In genomic region chr3:88191820-88192616, GRCm38 (mm10) we compare ENCODE assay signal across 10 mouse cellular contexts. TPM values are rescaled to one million over a fixed set of nuclear protein-coding genes. Genes with fewer than 3 reads are reported as not detected.
A peak's percentile ranks its signal among the peaks of the same experiment; 100 is the strongest.
DNase-seq lines count a peak whose midpoint lies in the region; ATAC-seq lines count a peak whose summit lies in the region.
"Had no signal": no experiment of that assay in that cellular context is flagged by ENCODE, and none has a peak within 500 bp of the region (broad histone marks: within the 10 kb centered on the region; RNA-seq: fewer than 3 reads in every experiment).

No protein-coding gene starts in this region.

- peak overlapping the region; percentile 56; the same call in 1 of the 2 replicates for H3K27ac ChIP-seq in forebrain, embryonic 10.5 days
- H3K27ac ChIP-seq in neural tube, embryonic 13.5 days (replicated peaks), result 0 out of 2 replicates have a peak overlapping the region, but pooled peaks have one; percentile 3
- H3K27ac ChIP-seq: heart, embryonic 15.5 days had no signal

- H3K9me3 ChIP-seq in forebrain, embryonic 10.5 days, result peaks cover 6% of the 10 kb centered on the region; the same call in 1 of the 2 replicates
- H3K9me3 ChIP-seq in neural tube, embryonic 13.5 days, result no peaks in the 10 kb centered on the region
- H3K9me3 ChIP-seq: heart, embryonic 15.5 days had no signal

- no peaks in the 10 kb centered on the region for H3K36me3 ChIP-seq in forebrain, embryonic 10.5 days (replicated peaks)
- H3K36me3 ChIP-seq in neural tube, embryonic 13.5 days, result no peaks in the 10 kb centered on the region
- H3K36me3 ChIP-seq: heart, embryonic 15.5 days had no signal

- DNase-seq in adrenal gland, postnatal 14 days, result peak; percentile 54
- no peak for DNase-seq in adrenal gland, postnatal 4 days (ENCODE audit: low spot score in 2 of 2)
- DNase-seq in thymus, postnatal 14 days, result peak; percentile 27
- DNase-seq in thymus, adult 18-20 months, result no peak
- peak; percentile 63 for DNase-seq in forebrain, embryonic 10.5 days (ENCODE audit: extremely low spot score, low spot score)
- DNase-seq in kidney, postnatal 4 days, result peak; percentile 55 to 67
- DNase-seq in T-cell, adult 2 months (ENCODE audit: low spot score), result no peak

- no peak overlapping the region for H3K4me2 ChIP-seq in neural tube, embryonic 13.5 days
- H3K4me2 ChIP-seq: heart, embryonic 15.5 days had no signal

- peaks cover 63% of the 10 kb centered on the region for H3K27me3 ChIP-seq in forebrain, embryonic 10.5 days (ENCODE audit: poor library complexity, severe bottlenecking)
- 0 out of 2 replicates have a peak, but pooled peaks cover 6% of the 10 kb centered on the region for H3K27me3 ChIP-seq in neural tube, embryonic 13.5 days

- H3K9ac ChIP-seq in neural tube, embryonic 13.5 days, result no peak overlapping the region
- H3K9ac ChIP-seq: heart, embryonic 15.5 days had no signal

- H3K4me3 ChIP-seq in forebrain, embryonic 10.5 days, result no peak overlapping the region
- H3K4me3 ChIP-seq in neural tube, embryonic 13.5 days, result no peak overlapping the region
- H3K4me3 ChIP-seq: heart, embryonic 15.5 days; myocyte had no signal

- H3K4me1 ChIP-seq in forebrain, embryonic 10.5 days, result peaks cover 42% of the 10 kb centered on the region
- peaks cover 6% of the 10 kb centered on the region; the same call in 1 of the 2 replicates for H3K4me1 ChIP-seq in neural tube, embryonic 13.5 days (replicated peaks)
- H3K4me1 ChIP-seq: heart, embryonic 15.5 days had no signal

- ATAC-seq in neural tube, embryonic 13.5 days (ENCODE audit: low read depth), result peak; percentile 66

- WGBS in forebrain, embryonic 10.5 days, result 32% methylated on average over 9 of the region's 9 CpGs
- 30% methylated on average over 9 of the region's 9 CpGs for WGBS in neural tube, embryonic 13.5 days

RNA-seq across cellular contexts. Expression of gene Mef2d, which starts 49.8 kb away (rescaled TPM):
- total RNA-seq in adrenal gland, postnatal 14 days (2021), result 92.9 and 98.4 TPM in 2 replicates
- 10 to 100 TPM; 90.0 to 92.1 TPM for total RNA-seq in adrenal gland, postnatal 4 days (2021)
- polyA plus RNA-seq in forebrain, embryonic 10.5 days (2016; fragmentation: Nextera tagmentation; extraction: Ambion mirVana), result 9.4 and 11.1 TPM in 2 replicates
- 15.9 and 19.4 TPM in 2 replicates for polyA plus RNA-seq in neural tube, embryonic 13.5 days (2015; fragmentation: Nextera tagmentation; extraction: Ambion mirVana)

Comparison
In these comparisons a context has a peak if more than half of its experiments do, and no peak if none do; other contexts are left out.
1. DNase-seq: peak in adrenal gland, postnatal 14 days (single experiment), thymus, postnatal 14 days (single experiment), forebrain, embryonic 10.5 days (single experiment) and kidney, postnatal 4 days (2 of 2); none in adrenal gland, postnatal 4 days (0 of 2), thymus, adult 18-20 months (0 of 2) and T-cell, adult 2 months (single experiment).